Mouse (Mus musculus): ENCODE data around the gene Ngef. TPM values are rescaled to one million over a fixed set of nuclear protein-coding genes. Genes with fewer than 3 reads are reported as not detected.
A peak's percentile ranks its signal among the peaks of the same experiment; 100 is the strongest.

The Ngef gene
- total and polyA plus RNA-seq, 3 experiments: 0.16 TPM; not detected in 2

DNA sequence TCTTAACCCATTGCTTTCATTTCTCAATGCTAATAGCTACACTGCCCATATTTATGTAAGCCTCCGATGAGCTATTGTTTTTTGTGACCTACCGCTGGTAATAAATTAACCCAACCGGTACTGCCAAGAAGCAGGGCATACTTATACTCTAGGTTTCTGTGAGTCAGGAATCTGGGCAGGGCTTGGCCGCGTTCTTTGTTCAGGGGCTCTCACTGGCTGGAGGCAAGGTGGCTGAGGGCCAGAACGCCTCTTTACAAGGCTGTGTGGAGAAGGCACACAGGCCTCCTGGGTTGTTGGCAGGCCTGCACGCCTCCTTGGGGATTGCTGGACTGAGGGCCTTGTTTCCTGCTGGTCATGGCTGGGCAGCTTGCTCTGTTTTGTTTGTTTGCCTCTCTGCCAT lies 1.1 kb upstream of the Ngef start:
- ATAC-seq (ENCODE audit: extremely low read depth, insufficient number of reproducible peaks, low FRiP score, poor library complexity, severe bottlenecking) (no peak), DNase-seq (ENCODE audit: low spot score) (no peak)
- peaks cover 51% of the 10 kb centered on the region for H3K27me3 ChIP-seq (ENCODE audit: insufficient read depth, low read length)

DNA sequence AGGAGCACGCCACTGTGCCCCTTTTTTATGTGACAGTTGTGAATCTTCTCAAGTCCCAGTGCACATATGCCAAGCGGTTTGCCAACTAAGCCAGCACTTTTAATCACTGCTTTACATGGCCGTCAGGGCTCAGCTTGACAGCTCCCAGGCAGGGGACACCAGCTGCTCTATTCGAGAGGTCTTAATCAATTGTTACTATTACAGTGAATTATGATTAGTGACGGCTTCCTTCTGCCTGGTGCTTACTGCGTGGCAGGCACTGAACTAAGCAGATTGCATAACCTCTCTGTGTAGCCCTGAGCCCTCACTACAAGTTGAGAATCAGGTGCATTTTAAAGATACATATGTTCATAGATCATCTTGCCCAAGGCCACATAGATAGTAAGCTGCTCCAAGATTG lies 683 bp upstream of the Ngef start:
- TF ChIP-seq GATA1 (IDR thresholded peaks at IDR 0.05; ENCODE audit: borderline replicate concordance, low read length): no peak
- no peak for TF ChIP-seq POLR2AphosphoS5 (IDR thresholded peaks at IDR 0.05; ENCODE audit: insufficient replicate concordance, low read depth, low read length)
- no peak for TF ChIP-seq CTCF (IDR thresholded peaks at IDR 0.05; ENCODE audit: low read depth, low read length)
- no peak for TF ChIP-seq GATA2 (IDR thresholded peaks at IDR 0.05; ENCODE audit: borderline replicate concordance, low read depth, low read length)
- no peak for TF ChIP-seq TAL1 (conservative IDR thresholded peaks at IDR 0.05; ENCODE audit: low read depth, low read length)

More for the DNA sequence above, 1.1 kb upstream of the Ngef start:
- Histone ChIP-seq H3K36me3 (replicated peaks) (no peaks in the 10 kb centered on the region), H3K4me1 (ENCODE audit: insufficient read depth, low read depth, low read length) (no peaks in the 10 kb centered on the region), H3K9me3 (replicated peaks) (no peaks in the 10 kb centered on the region), H3K4me3 (ENCODE audit: low read depth, low read length) (no peak overlapping the region)
- TF ChIP-seq POLR2AphosphoS5 (IDR thresholded peaks at IDR 0.05; ENCODE audit: insufficient replicate concordance, low read depth, low read length) (no peak), GATA1 (IDR thresholded peaks at IDR 0.05; ENCODE audit: borderline replicate concordance, low read length) (no peak), TAL1 (conservative IDR thresholded peaks at IDR 0.05; ENCODE audit: low read depth, low read length) (no peak), GATA2 (IDR thresholded peaks at IDR 0.05; ENCODE audit: borderline replicate concordance, low read depth, low read length) (no peak), CTCF (IDR thresholded peaks at IDR 0.05; ENCODE audit: low read depth, low read length) (no peak)

DNA sequence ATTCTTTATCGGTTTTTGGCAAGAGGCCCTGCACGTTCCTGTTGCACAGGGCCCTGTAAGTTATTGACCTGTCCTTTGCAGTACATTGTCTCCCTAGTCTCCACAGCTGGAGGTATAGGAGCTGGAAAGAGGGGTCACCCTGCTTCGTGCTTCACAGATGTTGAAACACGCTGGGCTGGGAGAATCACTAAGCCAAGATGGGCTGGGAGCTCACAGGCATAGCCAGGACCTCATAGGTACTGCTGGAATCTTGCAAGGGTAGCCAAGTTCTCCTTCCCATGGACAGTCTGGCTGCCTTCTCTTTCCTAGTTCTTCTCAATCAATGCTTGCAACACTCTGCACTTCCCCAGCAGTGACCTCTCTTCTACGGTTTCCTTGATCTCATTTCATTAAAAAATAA lies 409 bp downstream of the Ngef start:
- peaks cover 57% of the 10 kb centered on the region for H3K27me3 ChIP-seq (ENCODE audit: insufficient read depth, low read length)
- H3K4me3 ChIP-seq (ENCODE audit: low read depth, low read length): no peak overlapping the region
- ATAC-seq (ENCODE audit: extremely low read depth, insufficient number of reproducible peaks, low FRiP score, poor library complexity, severe bottlenecking): no peak
- no peak for TF ChIP-seq CTCF (IDR thresholded peaks at IDR 0.05; ENCODE audit: low read depth, low read length)
- no peak for TF ChIP-seq GATA1 (IDR thresholded peaks at IDR 0.05; ENCODE audit: borderline replicate concordance, low read length)
- TF ChIP-seq POLR2AphosphoS5 (IDR thresholded peaks at IDR 0.05; ENCODE audit: insufficient replicate concordance, low read depth, low read length): no peak
- TF ChIP-seq TAL1 (conservative IDR thresholded peaks at IDR 0.05; ENCODE audit: low read depth, low read length): no peak
- TF ChIP-seq GATA2 (IDR thresholded peaks at IDR 0.05; ENCODE audit: borderline replicate concordance, low read depth, low read length): no peak
- H3K9me3 ChIP-seq (replicated peaks): no peaks in the 10 kb centered on the region
- DNase-seq (ENCODE audit: low spot score): no peak
- H3K36me3 ChIP-seq (replicated peaks): no peaks in the 10 kb centered on the region
- no peaks in the 10 kb centered on the region for H3K4me1 ChIP-seq (ENCODE audit: insufficient read depth, low read depth, low read length)

More for the DNA sequence above, 683 bp upstream of the Ngef start:
- Histone ChIP-seq H3K4me3 (ENCODE audit: low read depth, low read length) (no peak overlapping the region), H3K9me3 (replicated peaks) (no peaks in the 10 kb centered on the region), H3K36me3 (replicated peaks) (no peaks in the 10 kb centered on the region), H3K27me3 (ENCODE audit: insufficient read depth, low read length) (peaks cover 52% of the 10 kb centered on the region), H3K4me1 (ENCODE audit: insufficient read depth, low read depth, low read length) (no peaks in the 10 kb centered on the region)
- DNase-seq (ENCODE audit: low spot score) (no peak), ATAC-seq (ENCODE audit: extremely low read depth, insufficient number of reproducible peaks, low FRiP score, poor library complexity, severe bottlenecking) (no peak)

DNA sequence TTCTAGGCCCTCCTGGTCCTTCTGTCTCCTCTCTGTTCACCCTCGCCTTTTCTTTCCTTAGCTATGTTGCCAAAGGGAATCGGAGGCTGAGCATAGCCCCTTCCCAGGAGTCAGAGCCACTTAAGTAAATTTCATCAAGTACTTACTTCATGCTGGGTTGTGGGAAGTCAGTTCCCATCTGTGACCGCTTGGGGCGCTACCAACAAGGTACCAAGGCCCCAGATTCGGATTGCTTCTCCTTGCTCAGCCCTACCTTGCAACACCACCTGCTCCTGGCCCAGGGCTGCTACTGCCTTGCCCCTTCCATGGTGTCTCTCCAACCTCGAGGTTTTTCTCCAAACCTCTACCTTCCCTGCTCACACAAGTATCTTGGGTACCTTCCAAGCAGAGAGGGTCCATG lies 5.3 kb downstream of the Ngef start:
- ATAC-seq (ENCODE audit: extremely low read depth, insufficient number of reproducible peaks, low FRiP score, poor library complexity, severe bottlenecking) (no peak), DNase-seq (ENCODE audit: low spot score) (peak; percentile 46)
- Histone ChIP-seq H3K9me3 (replicated peaks) (no peaks in the 10 kb centered on the region), H3K27me3 (ENCODE audit: insufficient read depth, low read length) (peaks cover 78% of the 10 kb centered on the region), H3K4me3 (ENCODE audit: low read depth, low read length) (no peak overlapping the region), H3K4me1 (ENCODE audit: insufficient read depth, low read depth, low read length) (no peaks in the 10 kb centered on the region), H3K36me3 (replicated peaks) (no peaks in the 10 kb centered on the region)
- TF ChIP-seq CTCF (IDR thresholded peaks at IDR 0.05; ENCODE audit: low read depth, low read length): peak; percentile 85
- no peak for TF ChIP-seq GATA2 (IDR thresholded peaks at IDR 0.05; ENCODE audit: borderline replicate concordance, low read depth, low read length)
- TF ChIP-seq GATA1 (IDR thresholded peaks at IDR 0.05; ENCODE audit: borderline replicate concordance, low read length): no peak

DNA sequence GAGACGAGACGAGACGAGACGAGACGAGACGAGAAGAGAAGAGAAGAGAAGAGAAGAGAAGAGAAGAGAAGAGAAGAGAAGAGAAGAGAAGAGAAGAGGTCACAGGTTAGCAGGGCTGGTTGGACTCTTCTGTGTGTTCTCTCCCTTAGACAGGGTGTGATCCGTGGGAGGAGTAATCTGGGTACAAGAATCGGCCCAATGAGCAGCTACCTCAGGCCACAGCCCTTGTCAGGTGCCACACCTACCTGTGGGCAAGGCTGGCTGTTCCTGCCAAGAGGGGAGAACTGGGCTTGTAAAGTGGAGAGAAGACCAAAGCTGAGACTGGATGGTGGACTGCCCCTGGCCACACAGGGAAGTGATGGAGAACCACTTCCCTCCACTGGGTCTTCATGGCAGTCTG lies 7.9 kb downstream of the Ngef start:
- Histone ChIP-seq H3K27me3 (ENCODE audit: insufficient read depth, low read length) (peaks cover 72% of the 10 kb centered on the region), H3K4me1 (ENCODE audit: insufficient read depth, low read depth, low read length) (no peaks in the 10 kb centered on the region), H3K4me3 (ENCODE audit: low read depth, low read length) (no peak overlapping the region), H3K36me3 (replicated peaks) (no peaks in the 10 kb centered on the region), H3K9me3 (replicated peaks) (no peaks in the 10 kb centered on the region)
- no peak for ATAC-seq (ENCODE audit: extremely low read depth, insufficient number of reproducible peaks, low FRiP score, poor library complexity, severe bottlenecking)
- TF ChIP-seq POLR2AphosphoS5 (IDR thresholded peaks at IDR 0.05; ENCODE audit: insufficient replicate concordance, low read depth, low read length): no peak
- no peak for TF ChIP-seq CTCF (IDR thresholded peaks at IDR 0.05; ENCODE audit: low read depth, low read length)
- TF ChIP-seq GATA2 (IDR thresholded peaks at IDR 0.05; ENCODE audit: borderline replicate concordance, low read depth, low read length): no peak
- no peak for TF ChIP-seq TAL1 (conservative IDR thresholded peaks at IDR 0.05; ENCODE audit: low read depth, low read length)
- no peak for TF ChIP-seq GATA1 (IDR thresholded peaks at IDR 0.05; ENCODE audit: borderline replicate concordance, low read length)
- DNase-seq (ENCODE audit: low spot score): no peak

DNA sequence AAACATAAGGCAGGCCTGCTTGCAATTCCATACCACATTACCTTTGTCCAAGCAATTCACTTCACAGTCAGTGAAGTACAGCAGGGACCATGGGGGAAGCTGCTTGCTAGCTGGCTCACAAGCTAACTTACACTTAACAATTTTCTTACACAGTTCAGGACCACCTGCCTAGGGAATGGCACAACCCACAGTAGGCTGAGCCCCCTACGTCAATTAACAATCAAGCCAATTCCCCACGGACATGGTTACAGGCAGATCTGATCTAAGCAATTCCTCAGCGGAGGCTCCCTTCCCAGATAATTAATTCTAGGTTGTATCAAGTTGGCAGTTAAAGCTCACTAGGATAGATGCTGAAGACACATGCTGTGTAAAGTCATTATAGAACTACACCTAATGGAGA lies 10.7 kb downstream of the Ngef start:
- TF ChIP-seq TAL1 (conservative IDR thresholded peaks at IDR 0.05; ENCODE audit: low read depth, low read length) (no peak), CTCF (IDR thresholded peaks at IDR 0.05; ENCODE audit: low read depth, low read length) (no peak), GATA1 (IDR thresholded peaks at IDR 0.05; ENCODE audit: borderline replicate concordance, low read length) (no peak), POLR2AphosphoS5 (IDR thresholded peaks at IDR 0.05; ENCODE audit: insufficient replicate concordance, low read depth, low read length) (no peak), GATA2 (IDR thresholded peaks at IDR 0.05; ENCODE audit: borderline replicate concordance, low read depth, low read length) (no peak)
- ATAC-seq (ENCODE audit: extremely low read depth, insufficient number of reproducible peaks, low FRiP score, poor library complexity, severe bottlenecking): no peak
- Histone ChIP-seq H3K27me3 (ENCODE audit: insufficient read depth, low read length) (peaks cover 67% of the 10 kb centered on the region), H3K4me3 (ENCODE audit: low read depth, low read length) (no peak overlapping the region), H3K9me3 (replicated peaks) (no peaks in the 10 kb centered on the region), H3K36me3 (replicated peaks) (no peaks in the 10 kb centered on the region), H3K4me1 (ENCODE audit: insufficient read depth, low read depth, low read length) (no peaks in the 10 kb centered on the region)
- no peak for DNase-seq (ENCODE audit: low spot score)
